Mouse (Mus musculus): ENCODE measurements around the gene Pex6.

GRCm38 (mm10) chr17:46751056-46751793 lies 40.0 kb downstream of the Pex6 start:
- TF ChIP-seq MAFK (IDR thresholded peaks at IDR 0.05; ENCODE audit: insufficient read depth, low read depth, low read length) (no peak), ZC3H11A (IDR thresholded peaks at IDR 0.05; ENCODE audit: borderline replicate concordance, low read depth, low read length) (no peak), HCFC1 (IDR thresholded peaks at IDR 0.05; ENCODE audit: borderline replicate concordance, insufficient read depth, low read length) (no peak)

Measured in ES-E14 (cell line).